Mouse (Mus musculus) CH12.LX (cell line): Measurements from ENCODE around the gene Fgfr2.

Experiments used
- CTCF ChIP-seq, 2 experiments: IDR thresholded peaks in 1 of 2; conservative IDR thresholded peaks in 1 of 2; 2 replicates each; pipeline ENCODE4 v1.5.1; 2011 to 2012; ENCODE audit warnings: low read depth in 2 of 2, low read length in 2 of 2, improper control_type of control experiment in 1 of 2, inconsistent platforms in 1 of 2, mild to moderate bottlenecking in 1 of 2, moderate library complexity in 1 of 2
- EP300 ChIP-seq: IDR thresholded peaks from 2 replicates; pipeline ENCODE4 v1.6.1; 2011; ENCODE audit warnings: low read length, improper control_type of control experiment
- JUND ChIP-seq: conservative IDR thresholded peaks from 2 replicates; pipeline ENCODE4 v1.6.1; 2011; ENCODE audit warnings: low read depth, low read length, improper control_type of control experiment
- MAX ChIP-seq: IDR thresholded peaks from 2 replicates; pipeline ENCODE4 v1.6.1; 2011; ENCODE audit warnings: low read length, improper control_type of control experiment
- POLR2A ChIP-seq: IDR thresholded peaks from 2 replicates; pipeline ENCODE4 v1.6.1; 2011; ENCODE audit warnings: low read depth, mild to moderate bottlenecking, improper control_type of control experiment, low read length
- POLR2AphosphoS2 ChIP-seq: IDR thresholded peaks from 2 replicates; pipeline ENCODE4 v1.6.1; 2011; ENCODE audit warnings: low read depth, low read length, improper control_type of control experiment
- RCOR1 ChIP-seq: conservative IDR thresholded peaks from 2 replicates; pipeline ENCODE4 v1.6.1; 2012; ENCODE audit warnings: low read depth, mild to moderate bottlenecking, inconsistent platforms, low read length, improper control_type of control experiment
- TBP ChIP-seq: conservative IDR thresholded peaks from 2 replicates; pipeline ENCODE4 v1.6.1; 2011; ENCODE audit warnings: low read depth, low read length, improper control_type of control experiment
- TCF12 ChIP-seq: IDR thresholded peaks from 2 replicates; pipeline ENCODE4 v1.6.1; 2014; ENCODE audit warnings: low read depth, mild to moderate bottlenecking, inconsistent platforms, low read length, improper control_type of control experiment
- ZC3H11A ChIP-seq: IDR thresholded peaks from 2 replicates; pipeline ENCODE4 v1.6.1; 2012; ENCODE audit warnings: low read depth, mild to moderate bottlenecking, inconsistent platforms, low read length, improper control_type of control experiment

DNA sequence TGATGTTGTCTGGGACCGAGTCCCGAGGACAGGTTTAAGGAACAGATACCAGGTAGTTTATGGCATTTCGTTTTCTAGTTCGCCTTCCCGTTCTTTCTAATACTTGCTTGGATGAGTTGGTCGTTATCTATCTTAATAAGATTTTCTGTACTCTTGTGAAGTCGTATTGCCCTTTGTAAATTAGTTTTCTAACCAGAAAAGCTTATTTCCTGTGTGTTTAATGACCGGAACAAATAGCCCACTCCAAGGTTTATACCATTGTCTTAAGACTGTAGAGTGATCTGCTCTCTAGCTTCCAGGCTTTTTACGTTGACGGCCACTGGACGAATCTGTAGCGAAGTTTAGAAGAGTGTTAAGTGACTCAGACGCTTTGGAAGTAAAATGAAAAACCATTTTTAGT lies 2256.5 kb downstream of the Fgfr2 start:
- no peak for TF ChIP-seq JUND
- no peak for TF ChIP-seq POLR2AphosphoS2
- TF ChIP-seq CTCF (conservative IDR thresholded peaks at IDR 0.05 in 1 of 2, IDR thresholded peaks at IDR 0.05 in 1 of 2; ENCODE audit: low read depth in 2 of 2, low read length in 2 of 2), result no peak
- no peak for TF ChIP-seq POLR2A
- no peak for TF ChIP-seq TBP
- no peak for TF ChIP-seq MAX
- TF ChIP-seq TCF12, result no peak
- TF ChIP-seq ZC3H11A, result no peak
- no peak for TF ChIP-seq RCOR1
- TF ChIP-seq EP300, result no peak
